In genomic region chr7:70361383-70362364, GRCm38 (mm10) we compare ENCODE assay signal across 8 mouse cellular contexts. TPM values are rescaled to one million over a fixed set of nuclear protein-coding genes. Genes with fewer than 3 reads are reported as not detected.
DNase-seq lines count a peak whose midpoint lies in the region; ATAC-seq and TF ChIP-seq lines count a peak whose summit lies in the region.

No protein-coding gene starts in this region.

- in situ Hi-C loops in ES-E14 (cut with MboI; ENCODE audit: low sequenced_read_pairs in 2 of 2, unreplicated experiment in 2 of 2), result no loop called here

- peak overlapping the region; percentile 75 for H3K4me2 ChIP-seq in forebrain, embryonic 11.5 days (ENCODE audit: low read depth, low read length, severe bottlenecking)
- peak overlapping the region; percentile 86 for H3K4me2 ChIP-seq in heart, embryonic 14.5 days (ENCODE audit: low read length)
- peak overlapping the region; percentile 68 for H3K4me2 ChIP-seq in liver, embryonic 11.5 days
- H3K4me2 ChIP-seq in neural tube, embryonic 12.5 days (replicated peaks), result peak overlapping the region; percentile 95

- no peaks in the 10 kb centered on the region for H3K9me3 ChIP-seq in ES-E14 (ENCODE audit: control insufficient read depth, insufficient read depth, low read depth, low read length)
- H3K9me3 ChIP-seq in forebrain, embryonic 11.5 days (ENCODE audit: control insufficient read depth, low read length), result no peaks in the 10 kb centered on the region
- H3K9me3 ChIP-seq in heart, embryonic 14.5 days (ENCODE audit: control insufficient read depth, low read length), result no peaks in the 10 kb centered on the region
- no peaks in the 10 kb centered on the region for H3K9me3 ChIP-seq in liver, embryonic 11.5 days (ENCODE audit: control insufficient read depth, low read length)
- no peaks in the 10 kb centered on the region for H3K9me3 ChIP-seq in neural tube, embryonic 12.5 days

- peak; percentile 92 for ATAC-seq in forebrain, embryonic 11.5 days (replicated peaks; ENCODE audit: low FRiP score)
- peak; percentile 91 for ATAC-seq in heart, embryonic 14.5 days (ENCODE audit: insufficient number of reproducible peaks, insufficient read depth, low FRiP score, low read depth)
- ATAC-seq in liver, embryonic 11.5 days (replicated peaks; ENCODE audit: low FRiP score), result peak; percentile 84
- ATAC-seq in neural tube, embryonic 12.5 days (ENCODE audit: low FRiP score, low read depth), result peak; percentile 91

- H3K4me1 ChIP-seq in ES-E14 (ENCODE audit: control insufficient read depth in 2 of 2, insufficient read depth in 2 of 2, low read length in 2 of 2, poor library complexity in 1 of 2), result peaks cover 0 to 7% of the 10 kb centered on the region in 2 experiments; a peak in 1 of 4 replicates
- no peaks in the 10 kb centered on the region for H3K4me1 ChIP-seq in forebrain, embryonic 11.5 days (replicated peaks; ENCODE audit: control insufficient read depth, insufficient read depth, low read length)
- H3K4me1 ChIP-seq in heart, embryonic 14.5 days (ENCODE audit: control insufficient read depth in 2 of 2, insufficient read depth in 2 of 2, low read length in 2 of 2), result peaks cover 2 to 6% of the 10 kb centered on the region in 2 experiments; a peak in 2 of 4 replicates
- H3K4me1 ChIP-seq in liver, embryonic 11.5 days (replicated peaks; ENCODE audit: control insufficient read depth, insufficient read depth, low read length), result no peaks in the 10 kb centered on the region; the same call in 1 of the 2 replicates
- peaks cover 18% of the 10 kb centered on the region for H3K4me1 ChIP-seq in neural tube, embryonic 12.5 days

- no peaks in the 10 kb centered on the region for H3K36me3 ChIP-seq in ES-E14 (ENCODE audit: control insufficient read depth, insufficient read depth, low read length, poor library complexity, severe bottlenecking)
- H3K36me3 ChIP-seq in forebrain, embryonic 11.5 days (ENCODE audit: control insufficient read depth, insufficient read depth, low read length), result no peaks in the 10 kb centered on the region
- H3K36me3 ChIP-seq in heart, embryonic 14.5 days (ENCODE audit: control insufficient read depth, insufficient read depth, low read length), result 0 out of 2 replicates have a peak, but pooled peaks cover 3% of the 10 kb centered on the region
- H3K36me3 ChIP-seq in liver, embryonic 11.5 days (ENCODE audit: control insufficient read depth, insufficient read depth, low read length), result no peaks in the 10 kb centered on the region
- H3K36me3 ChIP-seq in neural tube, embryonic 12.5 days, result peaks cover 14% of the 10 kb centered on the region

- H3K4me3 ChIP-seq in ES-E14 (ENCODE audit: insufficient read depth in 1 of 2, low read depth in 1 of 2, low read length in 2 of 2, poor library complexity in 1 of 2, severe bottlenecking in 1 of 2), result peak overlapping the region; percentile 65 to 68
- H3K4me3 ChIP-seq in forebrain, embryonic 11.5 days (ENCODE audit: low read depth, low read length), result peak overlapping the region; percentile 79
- H3K4me3 ChIP-seq in heart, embryonic 14.5 days (ENCODE audit: control insufficient read depth in 1 of 2, insufficient read depth in 1 of 2, low read depth in 1 of 2, low read length in 2 of 2), result peak overlapping the region; percentile 73 to 82
- peak overlapping the region; percentile 71 for H3K4me3 ChIP-seq in liver, embryonic 11.5 days (ENCODE audit: low read depth, low read length)
- H3K4me3 ChIP-seq in neural tube, embryonic 12.5 days, result peak overlapping the region; percentile 95

- H3K9ac ChIP-seq in ES-E14 (ENCODE audit: insufficient read depth, low read depth, low read length, poor library complexity, severe bottlenecking), result 0 out of 2 replicates have a peak overlapping the region, but pooled peaks have one; percentile 10
- peak overlapping the region; percentile 98 for H3K9ac ChIP-seq in forebrain, embryonic 11.5 days (ENCODE audit: low read length)
- H3K9ac ChIP-seq in heart, embryonic 14.5 days (ENCODE audit: low read length), result peak overlapping the region; percentile 89
- peak overlapping the region; percentile 90 for H3K9ac ChIP-seq in liver, embryonic 11.5 days (ENCODE audit: low read depth, low read length)
- peak overlapping the region; percentile 100 for H3K9ac ChIP-seq in neural tube, embryonic 12.5 days

- DNase-seq in ES-E14 (ENCODE audit: low read depth, low spot score), result peak; percentile 89
- DNase-seq in c-Kit-positive CD71-positive TER-119-negative erythroid progenitor cells, embryonic 14.5 days (ENCODE audit: low read depth), result peak; percentile 14
- DNase-seq in forebrain, embryonic 11.5 days (ENCODE audit: low spot score), result peak; percentile 96
- peak; percentile 99 for DNase-seq in kidney, postnatal 10 days
- peak; percentile 86 for DNase-seq in liver, embryonic 11.5 days (ENCODE audit: low spot score)
- peak; percentile 86 for DNase-seq in urinary bladder, postnatal 10 days (ENCODE audit: low spot score)

- WGBS in forebrain, embryonic 11.5 days, result under 1% methylated on average over 95 of the region's 98 CpGs
- under 1% methylated on average over 90 of the region's 98 CpGs for WGBS in heart, embryonic 14.5 days
- WGBS in liver, embryonic 11.5 days, result under 1% methylated on average over 98 of the region's 98 CpGs
- WGBS in neural tube, embryonic 12.5 days, result under 1% methylated on average over 93 of the region's 98 CpGs

- H3K27me3 ChIP-seq in forebrain, embryonic 11.5 days (ENCODE audit: control insufficient read depth, insufficient read depth, low read length), result peaks cover 26% of the 10 kb centered on the region
- H3K27me3 ChIP-seq in heart, embryonic 14.5 days (ENCODE audit: control insufficient read depth, insufficient read depth, low read length), result peaks cover 40% of the 10 kb centered on the region
- peaks cover 83% of the 10 kb centered on the region for H3K27me3 ChIP-seq in liver, embryonic 11.5 days (replicated peaks; ENCODE audit: control insufficient read depth, insufficient read depth, low read length)
- no peaks in the 10 kb centered on the region; the same call in 1 of the 2 replicates for H3K27me3 ChIP-seq in neural tube, embryonic 12.5 days (replicated peaks)

- no peak overlapping the region for H3K27ac ChIP-seq in ES-E14 (ENCODE audit: insufficient read depth, low read depth, low read length, poor library complexity, severe bottlenecking)
- peak overlapping the region; percentile 98 for H3K27ac ChIP-seq in forebrain, embryonic 11.5 days (ENCODE audit: low read depth, low read length)
- peak overlapping the region; percentile 83 to 97 for H3K27ac ChIP-seq in heart, embryonic 14.5 days (replicated peaks in 1 of 2; ENCODE audit: control insufficient read depth in 1 of 2, insufficient read depth in 1 of 2, low read depth in 2 of 2, low read length in 2 of 2)
- peak overlapping the region; percentile 99 for H3K27ac ChIP-seq in liver, embryonic 11.5 days (ENCODE audit: low read depth, low read length)
- peak overlapping the region; percentile 100 for H3K27ac ChIP-seq in neural tube, embryonic 12.5 days

TF ChIP-seq in ES-E14, 5 proteins besides CTCF, POLR2A, EP300 and RAD21:
- no peak for TF ChIP-seq CHD2 (IDR thresholded peaks at IDR 0.05; ENCODE audit: low read depth, low read length)
- TF ChIP-seq HCFC1 (IDR thresholded peaks at IDR 0.05; ENCODE audit: borderline replicate concordance, insufficient read depth, low read length), result no peak
- TF ChIP-seq MAFK (IDR thresholded peaks at IDR 0.05; ENCODE audit: insufficient read depth, low read depth, low read length), result no peak
- TF ChIP-seq ZNF384 (IDR thresholded peaks at IDR 0.05; ENCODE audit: low read depth, low read length), result no peak
- TF ChIP-seq ZC3H11A (IDR thresholded peaks at IDR 0.05; ENCODE audit: borderline replicate concordance, low read depth, low read length), result no peak
TF ChIP-seq in ES-E14: peak in this region for 0.

RNA-seq across cellular contexts. Expression of gene Nr2f2, which starts 4.9 kb away (rescaled TPM):
- 0.58 and 1.3 TPM in 2 replicates for total RNA-seq in ES-E14 (2012; rRNA removed)
- 124 and 137 TPM in 2 replicates for polyA plus RNA-seq in forebrain, embryonic 11.5 days (2014; fragmentation: Nextera tagmentation; extraction: Ambion mirVana)
- polyA plus RNA-seq in heart, embryonic 14.5 days (2014; fragmentation: Nextera tagmentation; extraction: Ambion mirVana), result 28.3 and 32.5 TPM in 2 replicates
- 49.6 and 49.7 TPM in 2 replicates for polyA plus RNA-seq in liver, embryonic 11.5 days (2014; fragmentation: Nextera tagmentation; extraction: Ambion mirVana)
- 101 and 103 TPM in 2 replicates for polyA plus RNA-seq in neural tube, embryonic 12.5 days (2016; fragmentation: Nextera tagmentation; extraction: Ambion mirVana)

Comparison
In these comparisons a context has a peak if more than half of its experiments do, and no peak if none do; other contexts are left out.
1. DNase-seq: peak in every context shown above with its lines; median percentile 99 in kidney, postnatal 10 days; 96 in forebrain, embryonic 11.5 days; 89 in ES-E14; 86 in liver, embryonic 11.5 days; 86 in urinary bladder, postnatal 10 days; 14 in c-Kit-positive CD71-positive TER-119-negative erythroid progenitor cells, embryonic 14.5 days.
2. H3K9ac ChIP-seq: peak in every context shown above with its lines; median percentile 100 in neural tube, embryonic 12.5 days; 98 in forebrain, embryonic 11.5 days; 90 in liver, embryonic 11.5 days; 89 in heart, embryonic 14.5 days; 10 in ES-E14.